Mouse (Mus musculus): Measurements from ENCODE around the gene Mtch2.

The Mtch2 gene

GRCm38 (mm10) chr2:90846955-90847680 lies at the start of gene Mtch2:
Gene Mtch2 (plus strand): TSS chr2:90847155.
- DNase-seq, result peak; percentile 98

GRCm38 (mm10) chr2:90808241-90809126 lies 38.5 kb upstream of the Mtch2 start:
- DNase-seq, result peak; percentile 76

- DNase-seq, result no peak
Observed at GRCm38 (mm10) chr2:90810751-90811150, 36.2 kb upstream of the Mtch2 start.

GRCm38 (mm10) chr2:90815266-90815665 lies 31.7 kb upstream of the Mtch2 start:
- DNase-seq, result no peak

GRCm38 (mm10) chr2:90816144-90816543 lies 30.8 kb upstream of the Mtch2 start:
- DNase-seq, result no peak

GRCm38 (mm10) chr2:90818710-90819109 lies 28.2 kb upstream of the Mtch2 start:
- DNase-seq, result peak; percentile 18

GRCm38 (mm10) chr2:90820894-90821293 lies 26.1 kb upstream of the Mtch2 start:
- no peak for DNase-seq

GRCm38 (mm10) chr2:90822978-90823377 lies 24.0 kb upstream of the Mtch2 start:
- DNase-seq, result peak; percentile 61

GRCm38 (mm10) chr2:90823781-90824180 lies 23.2 kb upstream of the Mtch2 start:
- peak; percentile 98 for DNase-seq

- peak; percentile 56 for DNase-seq
Observed at GRCm38 (mm10) chr2:90824528-90824927, 22.4 kb upstream of the Mtch2 start.

- DNase-seq, result peak; percentile 48
Observed at GRCm38 (mm10) chr2:90825515-90826172, 21.3 kb upstream of the Mtch2 start.

- peak; percentile 68 for DNase-seq
Observed at GRCm38 (mm10) chr2:90828739-90829138, 18.2 kb upstream of the Mtch2 start.

GRCm38 (mm10) chr2:90833502-90833901 lies 13.5 kb upstream of the Mtch2 start:
- DNase-seq, result no peak

- no peak for DNase-seq
Observed at GRCm38 (mm10) chr2:90838621-90839020, 8.3 kb upstream of the Mtch2 start.

GRCm38 (mm10) chr2:90843666-90844065 lies 3.3 kb upstream of the Mtch2 start:
- peak; percentile 60 for DNase-seq

- DNase-seq, result peak; percentile 61
Observed at GRCm38 (mm10) chr2:90844262-90844661, 2.7 kb upstream of the Mtch2 start.

- no peak for DNase-seq
Observed at GRCm38 (mm10) chr2:90845234-90845633, 1.7 kb upstream of the Mtch2 start.

GRCm38 (mm10) chr2:90846171-90846570 lies 784 bp upstream of the Mtch2 start:
- peak; percentile 69 for DNase-seq

- DNase-seq, result no peak
Observed at GRCm38 (mm10) chr2:90846597-90846954, 379 bp upstream of the Mtch2 start.

GRCm38 (mm10) chr2:90847681-90848050 lies 711 bp downstream of the Mtch2 start:
- no peak for DNase-seq

- DNase-seq, result peak; percentile 52
Observed at GRCm38 (mm10) chr2:90848331-90848730, 1.4 kb downstream of the Mtch2 start.

- DNase-seq, result peak; percentile 91
Observed at GRCm38 (mm10) chr2:90850401-90850800, 3.4 kb downstream of the Mtch2 start.

- DNase-seq, result no peak
Observed at GRCm38 (mm10) chr2:90861486-90861885, 14.5 kb downstream of the Mtch2 start.

GRCm38 (mm10) chr2:90864184-90864583 lies 17.2 kb downstream of the Mtch2 start:
- DNase-seq, result no peak

All from cerebellum, adult 9-10 months (tissue).